Mouse (Mus musculus) macrophage (primary cell): ENCODE measurements around the gene 4930430A15Rik. TPM values are rescaled to one million over a fixed set of nuclear protein-coding genes. Genes with fewer than 3 reads are reported as not detected.

Source experiments
- H3K27ac ChIP-seq: fragments of 350-480 bp; formaldehyde crosslinking; 2 replicates; pipeline ENCODE4 v1.9.0; 2021
- H3K36me3 ChIP-seq: fragments of 350-480 bp; formaldehyde crosslinking; 2 replicates; pipeline ENCODE4 v1.9.0; 2021; ENCODE audit errors: inconsistent target
- H3K4me3 ChIP-seq: fragments of 350-480 bp; formaldehyde crosslinking; 2 replicates; pipeline ENCODE4 v1.9.0; 2021; ENCODE audit errors: inconsistent target
- H3K79me2 ChIP-seq: fragments of 350-480 bp; formaldehyde crosslinking; 2 replicates; pipeline ENCODE4 v1.9.0; 2021; ENCODE audit errors: inconsistent target
- WGBS: methylation state at CpG from one replicate; pipeline ENCODE4 v1.1.7; 2026; ENCODE audit warnings: inconsistent platforms; ENCODE audit not compliant: missing documents; 5-methylcytosine and 5-hydroxymethylcytosine counted together
- polyA plus RNA-seq: library from polyadenylated mRNA; stranded (reverse); fragments of 250-400 nt; gene quantifications from 3 replicates; pipeline ENCODE4 v1.2.4, GENCODE M21; 2018; ENCODE audit warnings: inconsistent platforms
- total RNA-seq, 78 experiments: library from RNA; depleted of rRNA; stranded (reverse); fragments of 250-400 nt; gene quantifications; 1 replicate in 9 of 78; 2 replicates in 24 of 78; 3 replicates in 43 of 78; 4 replicates in 2 of 78; pipeline ENCODE4 v1.2.4; 2018; ENCODE audit warnings: inconsistent platforms in 56 of 78

4930430A15Rik gene
- not detected for total RNA-seq (2018; cell fraction: chromatin; rRNA removed)
- not detected for total RNA-seq (2018; cell fraction: cytosol; rRNA removed)
- not detected for total RNA-seq (2018; cell fraction: nucleus; rRNA removed)
- polyA plus RNA-seq = not detected in 3 replicates

GRCm38 (mm10) chr2:111229502-111229901 is at the start of gene 4930430A15Rik:
Gene 4930430A15Rik (minus strand): TSS chr2:111229602.
- 86% methylated on average over 6 of the region's 6 CpGs for WGBS
- H3K27ac ChIP-seq = no peak within 1 kb of the TSS
- H3K4me3 ChIP-seq = no peak within 1 kb of the TSS
- H3K36me3 ChIP-seq = no peaks in the 10 kb centered on the region
- no peaks in the 10 kb centered on the region for H3K79me2 ChIP-seq

- H3K27ac ChIP-seq = no peak within 1 kb of the TSS
- H3K36me3 ChIP-seq = no peaks in the 10 kb centered on the region
- no peak within 1 kb of the TSS for H3K4me3 ChIP-seq
- WGBS = 71% methylated on average over 2 of the region's 2 CpGs
- H3K79me2 ChIP-seq = no peaks in the 10 kb centered on the region
These were observed 44.6 kb upstream of the 4930430A15Rik start, which contains the start of gene Olfr1277 for GRCm38 (mm10) chr2:111274006-111274405. Gene Olfr1277 (minus strand): TSS chr2:111274106.

DNA sequence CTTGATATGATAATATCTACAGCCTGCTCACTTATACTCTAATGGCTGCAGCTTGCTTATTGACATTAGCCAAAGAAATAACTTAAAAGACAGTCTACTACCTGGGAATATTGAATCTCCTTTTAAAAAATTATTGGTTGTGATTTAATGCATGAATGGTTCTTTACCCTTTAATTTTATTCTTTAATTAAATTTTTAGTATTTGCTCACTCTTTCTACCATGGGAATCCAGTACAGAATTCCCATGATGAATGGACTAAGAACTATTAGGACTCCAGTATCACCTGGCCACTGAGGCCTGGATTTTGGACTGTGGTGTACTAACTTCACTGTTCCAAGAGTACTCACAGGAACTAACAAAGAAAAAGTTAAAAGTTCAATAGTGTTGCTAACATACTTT is 24.8 kb upstream of the 4930430A15Rik start, which contains the start of gene Olfr1276:
Gene Olfr1276 (plus strand): TSS at position 301 of the 400 bp plus-strand sequence.
- Histone ChIP-seq H3K79me2 (no peaks in the 10 kb centered on the region), H3K27ac (no peak within 1 kb of the TSS), H3K4me3 (no peak within 1 kb of the TSS), H3K36me3 (no peaks in the 10 kb centered on the region)

GRCm38 (mm10) chr2:111235186-111235585 is 5.8 kb upstream of the 4930430A15Rik start, which contains the start of gene Olfr1275:
Gene Olfr1275 (minus strand): TSS chr2:111235286.
- H3K36me3 ChIP-seq = no peaks in the 10 kb centered on the region
- 80% methylated on average over 1 of the region's 1 CpGs for WGBS

DNA sequence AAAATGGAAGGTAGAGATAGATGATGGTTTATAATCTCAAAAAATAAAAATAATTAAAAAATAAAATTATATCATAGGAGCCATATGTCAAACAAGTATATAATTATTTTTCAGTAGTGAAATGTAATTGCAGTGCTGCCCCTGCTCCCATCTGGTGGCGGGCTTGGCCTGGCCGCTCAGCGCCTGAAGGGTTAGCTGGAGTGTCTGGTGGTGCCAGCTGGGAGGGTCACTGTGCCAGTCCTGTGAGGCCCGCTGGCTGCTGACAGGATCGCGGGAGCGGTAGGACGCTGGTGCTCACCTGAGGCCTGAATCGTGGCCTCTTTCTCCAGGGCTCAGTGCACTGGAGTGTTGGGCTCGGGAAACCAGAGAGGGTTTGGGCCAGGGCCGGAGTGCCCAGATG is 47.3 kb downstream of the 4930430A15Rik start:
- 93% methylated on average over 11 of the region's 11 CpGs for WGBS
- Histone ChIP-seq H3K79me2 (no peaks in the 10 kb centered on the region), H3K4me3 (no peak overlapping the region), H3K36me3 (no peaks in the 10 kb centered on the region), H3K27ac (no peak overlapping the region)

More at GRCm38 (mm10) chr2:111235186-111235585, 5.8 kb upstream of the 4930430A15Rik start, which contains the start of gene Olfr1275:
- no peak within 1 kb of the TSS for H3K27ac ChIP-seq
- no peak within 1 kb of the TSS for H3K4me3 ChIP-seq
- H3K79me2 ChIP-seq = no peaks in the 10 kb centered on the region

GRCm38 (mm10) chr2:111152836-111153235 is 76.6 kb downstream of the 4930430A15Rik start, which contains the start of gene Gm15130:
Gene Gm15130 (minus strand): TSS chr2:111152936.
- 66% methylated on average over 2 of the region's 2 CpGs for WGBS
- H3K36me3 ChIP-seq = no peaks in the 10 kb centered on the region
- H3K4me3 ChIP-seq = no peak within 1 kb of the TSS
- no peak within 1 kb of the TSS for H3K27ac ChIP-seq
- H3K79me2 ChIP-seq = no peaks in the 10 kb centered on the region

DNA sequence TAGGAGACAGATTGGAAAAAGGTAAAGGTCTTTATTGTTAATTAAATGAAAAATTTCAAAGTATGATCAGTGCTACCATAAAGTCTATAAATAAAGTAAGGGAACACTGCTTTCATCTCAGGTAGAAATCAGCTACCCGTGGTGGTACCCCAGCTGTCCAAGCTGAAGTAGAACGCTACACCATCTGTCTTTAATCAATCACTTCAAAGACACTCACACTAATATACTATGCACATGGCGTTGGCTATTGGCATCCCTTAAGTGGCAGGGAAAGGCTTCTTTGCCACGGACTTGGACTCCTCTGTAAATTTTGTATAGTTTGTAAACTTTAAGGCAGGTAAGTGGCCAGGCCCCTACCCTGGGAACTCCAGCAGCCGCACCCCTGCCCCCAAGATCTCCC is 93.7 kb downstream of the 4930430A15Rik start:
- 74% methylated on average over 5 of the region's 5 CpGs for whole genome bisulfite sequencing
- Histone ChIP-seq H3K4me3 (no peak overlapping the region), H3K79me2 (no peaks in the 10 kb centered on the region), H3K27ac (no peak overlapping the region), H3K36me3 (no peaks in the 10 kb centered on the region)

Other genes starting within 250 kb of the 4930430A15Rik start
- not detected in 3 replicates for gene Gm13941, start 123.6 kb downstream of the 4930430A15Rik start, polyA plus RNA-seq
- not detected in 3 replicates for gene Gm15130, start 76.7 kb downstream of the 4930430A15Rik start, polyA plus RNA-seq
- gene Olfr1275, start 5.7 kb upstream of the 4930430A15Rik start, polyA plus RNA-seq = not detected in 3 replicates
- gene Olfr1276, start 24.9 kb upstream of the 4930430A15Rik start, polyA plus RNA-seq = not detected in 3 replicates
- gene Olfr1277, start 44.5 kb upstream of the 4930430A15Rik start, polyA plus RNA-seq = not detected in 3 replicates
- gene Olfr1278, start 60.5 kb upstream of the 4930430A15Rik start, polyA plus RNA-seq = not detected in 3 replicates
- gene Olfr1279, start 71.0 kb upstream of the 4930430A15Rik start, polyA plus RNA-seq = not detected in 3 replicates
- gene Olfr1280, start 84.4 kb upstream of the 4930430A15Rik start, polyA plus RNA-seq = not detected in 3 replicates
- not detected in 3 replicates for gene Olfr1281, start 96.9 kb upstream of the 4930430A15Rik start, polyA plus RNA-seq
- gene Olfr1282, start 106.5 kb upstream of the 4930430A15Rik start, polyA plus RNA-seq = not detected in 3 replicates
- gene Olfr1283, start 137.2 kb upstream of the 4930430A15Rik start, polyA plus RNA-seq = not detected in 3 replicates
- gene Olfr1284, start 145.9 kb upstream of the 4930430A15Rik start, polyA plus RNA-seq = not detected in 3 replicates
- gene Olfr1286, start 193.5 kb upstream of the 4930430A15Rik start, polyA plus RNA-seq = not detected in 3 replicates
- not detected in 3 replicates for gene Olfr1287, start 219.5 kb upstream of the 4930430A15Rik start, polyA plus RNA-seq
- not detected in 3 replicates for gene Olfr1288, start 244.5 kb upstream of the 4930430A15Rik start, polyA plus RNA-seq